Mouse (Mus musculus) stomach, embryonic 15.5 days (tissue): ENCODE data around the gene Gnb4. TPM values are rescaled to one million over a fixed set of nuclear protein-coding genes. Genes with fewer than 3 reads are reported as not detected.
A peak's percentile ranks its signal among the peaks of the same experiment; 100 is the strongest.

ENCODE experiments used
- ATAC-seq: fragments of 200-750 bp; cut with Nextera tagmentation; 2 replicates; pipeline ENCODE4 v1.8.0; 2017; ENCODE audit warnings: low read depth, moderate number of reproducible peaks, moderate TSS enrichment; ENCODE audit not compliant: insufficient read depth, low FRiP score
- H3K27ac ChIP-seq: fragments of 300-500 bp; sonication (generic); 2 replicates; pipeline ENCODE4 v1.5.1; 2015; ENCODE audit warnings: mild to moderate bottlenecking, inconsistent platforms
- H3K27me3 ChIP-seq: fragments of 300-500 bp; sonication (generic); replicated peaks from 2 replicates; pipeline ENCODE4 v1.6.1; 2015; ENCODE audit warnings: inconsistent platforms
- H3K36me3 ChIP-seq: fragments of 300-500 bp; sonication (generic); 2 replicates; pipeline ENCODE4 v1.6.1; 2015; ENCODE audit warnings: inconsistent platforms
- H3K4me1 ChIP-seq: fragments of 300-500 bp; sonication (generic); 2 replicates; pipeline ENCODE4 v1.6.1; 2015; ENCODE audit warnings: inconsistent platforms
- H3K4me2 ChIP-seq: fragments of 300-500 bp; sonication (generic); 2 replicates; pipeline ENCODE4 v1.6.1; 2015; ENCODE audit warnings: mild to moderate bottlenecking, inconsistent platforms
- H3K4me3 ChIP-seq: fragments of 300-500 bp; sonication (generic); replicated peaks from 2 replicates; pipeline ENCODE4 v1.5.1; 2015; ENCODE audit warnings: inconsistent platforms
- H3K9ac ChIP-seq: fragments of 300-500 bp; sonication (generic); 2 replicates; pipeline ENCODE4 v1.6.1; 2015; ENCODE audit warnings: inconsistent platforms
- H3K9me3 ChIP-seq: fragments of 300-500 bp; sonication (generic); 2 replicates; pipeline ENCODE4 v1.6.1; 2016; ENCODE audit warnings: inconsistent platforms
- WGBS: fragments of 180-500 bp; shearing (Covaris S2); methylation state at CpG from one replicate; pipeline ENCODE4 v1.1.7; 2015; 5-methylcytosine and 5-hydroxymethylcytosine counted together
- polyA plus RNA-seq: library from polyadenylated mRNA; unstranded; fragments of >200 nt; fragmentation: Nextera tagmentation; extraction: Ambion mirVana; gene quantifications from 2 replicates; pipeline ENCODE4 v1.2.1, GENCODE M21; 2015

Gene Gnb4
- polyA plus RNA-seq, 1 experiment from 2014 or later, result 69.6 TPM

- Histone ChIP-seq H3K27me3 (no peaks in the 10 kb centered on the region), H3K4me2 (no peak overlapping the region), H3K4me1 (no peaks in the 10 kb centered on the region), H3K27ac (no peak overlapping the region), H3K36me3 (no peaks in the 10 kb centered on the region), H3K4me3 (no peak overlapping the region), H3K9me3 (no peaks in the 10 kb centered on the region), H3K9ac (no peak overlapping the region)
- ATAC-seq, result no peak
- 75% methylated on average over 2 of the region's 2 CpGs for WGBS
Measured at GRCm38 (mm10) chr3:32644751-32645150, 28.4 kb upstream of the Gnb4 start.

GRCm38 (mm10) chr3:32642116-32642515, 25.7 kb upstream of the Gnb4 start:
- WGBS, result 75% methylated on average over 6 of the region's 6 CpGs
- Histone ChIP-seq H3K4me1 (no peaks in the 10 kb centered on the region), H3K4me3 (no peak overlapping the region), H3K36me3 (no peaks in the 10 kb centered on the region), H3K27ac (no peak overlapping the region), H3K9ac (no peak overlapping the region), H3K9me3 (no peaks in the 10 kb centered on the region), H3K27me3 (no peaks in the 10 kb centered on the region), H3K4me2 (no peak overlapping the region)
- ATAC-seq, result no peak

GRCm38 (mm10) chr3:32638240-32638639, 21.9 kb upstream of the Gnb4 start:
- H3K27ac ChIP-seq, result no peak overlapping the region
- 40% methylated on average over 8 of the region's 8 CpGs for WGBS
- ATAC-seq, result no peak
- no peaks in the 10 kb centered on the region for H3K4me1 ChIP-seq
- H3K9ac ChIP-seq, result no peak overlapping the region
- no peak overlapping the region for H3K4me2 ChIP-seq
- no peaks in the 10 kb centered on the region for H3K36me3 ChIP-seq
- H3K9me3 ChIP-seq, result no peaks in the 10 kb centered on the region
- H3K4me3 ChIP-seq, result no peak overlapping the region
- H3K27me3 ChIP-seq, result no peaks in the 10 kb centered on the region

GRCm38 (mm10) chr3:32632760-32633264, 16.4 kb upstream of the Gnb4 start:
- no peaks in the 10 kb centered on the region for H3K9me3 ChIP-seq
- no peaks in the 10 kb centered on the region for H3K27me3 ChIP-seq
- no peaks in the 10 kb centered on the region for H3K4me1 ChIP-seq
- H3K9ac ChIP-seq, result no peak overlapping the region
- no peaks in the 10 kb centered on the region for H3K36me3 ChIP-seq
- no peak overlapping the region for H3K4me3 ChIP-seq
- 51% methylated on average over 5 of the region's 5 CpGs for WGBS
- no peak for ATAC-seq
- no peak overlapping the region for H3K27ac ChIP-seq
- no peak overlapping the region for H3K4me2 ChIP-seq

GRCm38 (mm10) chr3:32630210-32630609, 13.8 kb upstream of the Gnb4 start:
- no peak overlapping the region for H3K4me3 ChIP-seq
- no peaks in the 10 kb centered on the region for H3K9me3 ChIP-seq
- WGBS, result 65% methylated on average over 4 of the region's 4 CpGs
- no peaks in the 10 kb centered on the region for H3K36me3 ChIP-seq
- H3K4me2 ChIP-seq, result no peak overlapping the region
- no peaks in the 10 kb centered on the region for H3K4me1 ChIP-seq
- H3K9ac ChIP-seq, result no peak overlapping the region
- H3K27me3 ChIP-seq, result no peaks in the 10 kb centered on the region
- ATAC-seq, result no peak
- no peak overlapping the region for H3K27ac ChIP-seq

GRCm38 (mm10) chr3:32628141-32628540, 11.8 kb upstream of the Gnb4 start:
- WGBS, result 78% methylated on average over 7 of the region's 7 CpGs
- Histone ChIP-seq H3K4me2 (no peak overlapping the region), H3K9me3 (no peaks in the 10 kb centered on the region), H3K4me1 (no peaks in the 10 kb centered on the region), H3K27me3 (no peaks in the 10 kb centered on the region), H3K4me3 (no peak overlapping the region), H3K27ac (no peak overlapping the region), H3K36me3 (no peaks in the 10 kb centered on the region), H3K9ac (no peak overlapping the region)
- ATAC-seq, result no peak

GRCm38 (mm10) chr3:32622106-32622505, 5.7 kb upstream of the Gnb4 start:
- no peak overlapping the region for H3K27ac ChIP-seq
- H3K4me1 ChIP-seq, result no peaks in the 10 kb centered on the region
- H3K36me3 ChIP-seq, result no peaks in the 10 kb centered on the region
- ATAC-seq, result no peak
- H3K4me3 ChIP-seq, result no peak overlapping the region
- H3K4me2 ChIP-seq, result no peak overlapping the region
- no peaks in the 10 kb centered on the region for H3K9me3 ChIP-seq
- H3K9ac ChIP-seq, result no peak overlapping the region
- no peaks in the 10 kb centered on the region for H3K27me3 ChIP-seq
- 80% methylated on average over 3 of the region's 3 CpGs for WGBS

GRCm38 (mm10) chr3:32621658-32622057, 5.3 kb upstream of the Gnb4 start:
- Histone ChIP-seq H3K36me3 (no peaks in the 10 kb centered on the region), H3K27me3 (no peaks in the 10 kb centered on the region), H3K4me2 (no peak overlapping the region), H3K9me3 (no peaks in the 10 kb centered on the region), H3K4me3 (no peak overlapping the region), H3K27ac (no peak overlapping the region), H3K4me1 (no peaks in the 10 kb centered on the region), H3K9ac (no peak overlapping the region)
- no peak for ATAC-seq
- WGBS, result 79% methylated on average over 1 of the region's 1 CpGs

GRCm38 (mm10) chr3:32617053-32617642, 763 bp upstream of the Gnb4 start:
- ATAC-seq, result peak; percentile 54; the same call in 1 of the 2 replicates
- H3K4me2 ChIP-seq, result peak overlapping the region; percentile 69
- H3K27ac ChIP-seq, result peak overlapping the region; percentile 82
- H3K27me3 ChIP-seq, result no peaks in the 10 kb centered on the region
- no peaks in the 10 kb centered on the region for H3K4me1 ChIP-seq
- peak overlapping the region; percentile 64 for H3K4me3 ChIP-seq
- peak overlapping the region; percentile 9; the same call in 1 of the 2 replicates for H3K9ac ChIP-seq
- 8% methylated on average over 16 of the region's 16 CpGs for WGBS
- H3K9me3 ChIP-seq, result no peaks in the 10 kb centered on the region
- H3K36me3 ChIP-seq, result no peaks in the 10 kb centered on the region

- ATAC-seq, result no peak
- H3K9me3 ChIP-seq, result no peaks in the 10 kb centered on the region
- no peaks in the 10 kb centered on the region for H3K4me1 ChIP-seq
- peak overlapping the region; percentile 64 for H3K4me3 ChIP-seq
- no peaks in the 10 kb centered on the region for H3K36me3 ChIP-seq
- 18% methylated on average over 5 of the region's 14 CpGs for WGBS
- H3K27ac ChIP-seq, result peak overlapping the region; percentile 71; the same call in 1 of the 2 replicates
- H3K27me3 ChIP-seq, result no peaks in the 10 kb centered on the region
- H3K4me2 ChIP-seq, result peak overlapping the region; percentile 69
- H3K9ac ChIP-seq, result peak overlapping the region; percentile 46
Measured at GRCm38 (mm10) chr3:32616006-32616330, 417 bp downstream of the Gnb4 start.

- no peaks in the 10 kb centered on the region for H3K4me1 ChIP-seq
- 35% methylated on average over 5 of the region's 5 CpGs for WGBS
- H3K36me3 ChIP-seq, result no peaks in the 10 kb centered on the region
- no peaks in the 10 kb centered on the region for H3K27me3 ChIP-seq
- no peak overlapping the region for H3K27ac ChIP-seq
- peak overlapping the region; percentile 69 for H3K4me2 ChIP-seq
- H3K4me3 ChIP-seq, result peak overlapping the region; percentile 64
- H3K9me3 ChIP-seq, result no peaks in the 10 kb centered on the region
- ATAC-seq, result no peak
- no peak overlapping the region for H3K9ac ChIP-seq
Measured at GRCm38 (mm10) chr3:32615376-32615775, 1.0 kb downstream of the Gnb4 start.

GRCm38 (mm10) chr3:32614786-32615185, 1.6 kb downstream of the Gnb4 start:
- Histone ChIP-seq H3K4me2 (peak overlapping the region; percentile 8; the same call in 1 of the 2 replicates), H3K27me3 (no peaks in the 10 kb centered on the region), H3K4me3 (no peak overlapping the region)

More at GRCm38 (mm10) chr3:32614786-32615185, 1.6 kb downstream of the Gnb4 start:
- Histone ChIP-seq H3K4me1 (no peaks in the 10 kb centered on the region), H3K9ac (no peak overlapping the region), H3K36me3 (no peaks in the 10 kb centered on the region), H3K9me3 (no peaks in the 10 kb centered on the region), H3K27ac (no peak overlapping the region)
- 64% methylated on average over 2 of the region's 2 CpGs for WGBS
- no peak for ATAC-seq
